Mouse (Mus musculus) layer of hippocampus, adult 8-10 months (tissue): Measurements from ENCODE around the gene Enox1. TPM values are rescaled to one million over a fixed set of nuclear protein-coding genes. Genes with fewer than 3 reads are reported as not detected.

Source experiments
- total RNA-seq, 4 experiments: library from RNA; stranded (reverse); gene quantifications; 2 replicates each; pipeline ENCODE4 v1.2.4; 2022

The Enox1 gene
- total RNA-seq, 4 experiments from 2014 or later = 52.2 to 66.6 (median 56.4) TPM

Other genes starting within 250 kb of the Enox1 start
- gene Ccdc122, start 120.0 kb upstream of the Enox1 start, total RNA-seq = 1 to 10 TPM in 3 of 4 experiments, under 1 TPM in 1; 0.91 to 2.9 (median 1.8) TPM
- gene Lacc1, start 119.9 kb upstream of the Enox1 start, total RNA-seq = 1 to 10 TPM; 4.6 to 8.5 (median 6.1) TPM